Mouse (Mus musculus): ENCODE data around the gene Krt9. TPM values are rescaled to one million over a fixed set of nuclear protein-coding genes. Genes with fewer than 3 reads are reported as not detected.
"Not testable (repeated sequence)": the region's sequence is repeated elsewhere in the genome, so short reads cannot be mapped to it uniquely, and the experiment has no call there.

Krt9 gene
- not detected in 2 replicates for polyA plus RNA-seq (2014; fragmentation: Nextera tagmentation; extraction: Ambion mirVana)

DNA sequence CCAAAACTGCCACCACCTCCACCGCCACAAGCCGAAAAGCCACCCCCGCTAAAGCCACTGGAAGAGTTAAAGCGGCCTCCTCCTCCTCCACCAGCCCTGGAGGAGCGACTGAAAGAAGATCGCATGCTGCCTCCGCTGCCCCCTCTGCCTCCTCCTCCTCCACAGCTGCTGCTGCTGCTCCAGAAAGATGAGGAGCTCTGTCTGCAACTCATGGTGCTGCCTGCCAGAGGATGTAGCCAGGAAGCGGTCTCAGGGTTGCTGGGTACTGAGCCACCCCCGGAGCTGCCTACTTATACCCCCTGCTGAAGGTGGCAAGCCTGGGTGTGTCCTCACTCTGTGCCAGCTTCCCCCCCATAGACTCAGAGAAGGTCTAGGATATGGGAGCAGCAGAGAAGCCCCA lies at the start of gene Krt9:
Krt9 (minus strand) TSS at position 255 of the 400 bp plus-strand sequence.
- Histone ChIP-seq H3K27me3 (ENCODE audit: control insufficient read depth, insufficient read depth, low read length) (no peaks in the 10 kb centered on the region), H3K4me1 (replicated peaks; ENCODE audit: control insufficient read depth, insufficient read depth, low read length) (no peaks in the 10 kb centered on the region), H3K4me3 (ENCODE audit: low read depth, low read length) (no peak within 1 kb of the TSS), H3K36me3 (ENCODE audit: control insufficient read depth, insufficient read depth, low read length) (no peaks in the 10 kb centered on the region), H3K4me2 (replicated peaks; ENCODE audit: low read depth, low read length) (no peak within 1 kb of the TSS), H3K27ac (ENCODE audit: low read depth, low read length) (no peak within 1 kb of the TSS), H3K9me3 (ENCODE audit: control insufficient read depth, low read length) (no peaks in the 10 kb centered on the region), H3K9ac (ENCODE audit: low read depth, low read length) (no peak within 1 kb of the TSS)
- DNase-seq (ENCODE audit: low spot score) (no peak), ATAC-seq (ENCODE audit: low FRiP score) (no peak)
- WGBS, result 66% methylated on average over 9 of the region's 9 CpGs

DNA sequence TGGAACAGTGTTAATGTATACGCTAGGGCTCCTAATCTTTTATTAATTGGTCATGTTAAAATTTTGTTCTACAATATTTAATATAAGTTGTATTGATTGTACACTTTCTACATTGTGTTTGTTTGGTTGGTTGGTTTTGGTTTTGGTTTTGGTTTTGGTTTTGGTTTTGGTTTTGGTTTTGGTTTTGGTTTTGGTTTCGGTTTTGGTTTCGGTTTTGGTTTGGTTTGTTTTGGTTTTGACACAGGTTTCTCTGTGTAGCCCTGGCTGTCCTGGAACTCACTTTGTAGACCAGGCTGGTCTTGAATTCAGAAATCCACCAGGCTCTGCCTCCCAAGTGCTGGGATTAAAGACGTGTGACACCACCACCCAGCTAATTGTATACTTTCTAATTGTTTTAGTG lies 47.2 kb upstream of the Krt9 start:
- WGBS, result 85% methylated on average over 4 of the region's 4 CpGs
- H3K9ac ChIP-seq (ENCODE audit: low read depth, low read length); H3K36me3 ChIP-seq (ENCODE audit: control insufficient read depth, insufficient read depth, low read length); DNase-seq (ENCODE audit: low spot score); H3K27me3 ChIP-seq (ENCODE audit: control insufficient read depth, insufficient read depth, low read length); H3K4me3 ChIP-seq (ENCODE audit: low read depth, low read length); H3K9me3 ChIP-seq (ENCODE audit: control insufficient read depth, low read length); H3K4me1 ChIP-seq (replicated peaks; ENCODE audit: control insufficient read depth, insufficient read depth, low read length); H3K4me2 ChIP-seq (replicated peaks; ENCODE audit: low read depth, low read length); H3K27ac ChIP-seq (ENCODE audit: low read depth, low read length); ATAC-seq (ENCODE audit: low FRiP score): not testable (repeated sequence)

DNA sequence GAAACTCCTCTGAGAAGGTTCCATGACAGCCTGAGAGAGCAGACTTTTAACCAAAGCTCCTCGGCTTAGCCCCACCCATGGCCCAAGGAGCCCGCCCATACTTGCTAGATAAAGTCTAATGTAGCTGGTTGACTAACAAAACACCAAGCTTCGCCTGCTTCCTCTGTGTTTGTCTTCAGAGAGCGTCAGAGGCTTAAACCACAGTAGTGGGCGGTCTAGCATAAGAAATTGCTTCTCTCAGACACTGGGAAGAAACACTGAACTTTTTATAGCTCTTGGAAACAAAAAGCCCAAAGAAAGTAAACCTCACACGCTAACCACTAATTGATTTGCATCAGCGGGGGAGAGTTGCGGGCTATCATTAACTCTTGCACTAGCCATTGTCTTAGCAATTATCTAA lies 28.7 kb upstream of the Krt9 start:
- Histone ChIP-seq H3K27ac (ENCODE audit: low read depth, low read length) (no peak overlapping the region), H3K4me2 (replicated peaks; ENCODE audit: low read depth, low read length) (no peak overlapping the region), H3K36me3 (ENCODE audit: control insufficient read depth, insufficient read depth, low read length) (no peaks in the 10 kb centered on the region), H3K9ac (ENCODE audit: low read depth, low read length) (no peak overlapping the region), H3K4me1 (replicated peaks; ENCODE audit: control insufficient read depth, insufficient read depth, low read length) (no peaks in the 10 kb centered on the region), H3K4me3 (ENCODE audit: low read depth, low read length) (no peak overlapping the region), H3K9me3 (ENCODE audit: control insufficient read depth, low read length) (no peaks in the 10 kb centered on the region), H3K27me3 (ENCODE audit: control insufficient read depth, insufficient read depth, low read length) (no peaks in the 10 kb centered on the region)
- 67% methylated on average over 8 of the region's 8 CpGs for WGBS
- DNase-seq (ENCODE audit: low spot score) (no peak), ATAC-seq (ENCODE audit: low FRiP score) (no peak)

DNA sequence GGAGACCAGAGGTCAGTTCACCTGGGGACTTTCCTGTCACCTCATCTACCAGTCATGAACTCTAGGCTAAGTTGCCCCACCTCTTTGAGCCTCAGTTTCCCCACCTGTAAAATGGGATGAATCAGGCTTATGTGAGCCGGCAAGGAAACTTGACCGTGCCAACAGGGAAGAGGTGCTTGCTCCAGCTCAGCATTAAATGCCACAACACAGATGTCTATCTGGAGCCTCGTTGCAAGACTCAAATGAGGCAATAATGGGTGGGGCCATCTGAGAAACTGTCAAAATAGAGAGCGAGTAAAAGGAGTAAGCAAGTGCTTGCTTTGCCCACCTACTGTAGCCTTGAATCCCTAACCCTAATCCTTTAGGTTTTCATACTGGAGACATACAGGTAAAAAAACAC lies 26.3 kb upstream of the Krt9 start:
- H3K9me3 ChIP-seq (ENCODE audit: control insufficient read depth, low read length), result no peaks in the 10 kb centered on the region
- no peaks in the 10 kb centered on the region for H3K4me1 ChIP-seq (replicated peaks; ENCODE audit: control insufficient read depth, insufficient read depth, low read length)
- DNase-seq (ENCODE audit: low spot score), result no peak
- H3K4me3 ChIP-seq (ENCODE audit: low read depth, low read length), result no peak overlapping the region
- no peaks in the 10 kb centered on the region for H3K36me3 ChIP-seq (ENCODE audit: control insufficient read depth, insufficient read depth, low read length)
- no peak overlapping the region for H3K27ac ChIP-seq (ENCODE audit: low read depth, low read length)
- no peak overlapping the region for H3K9ac ChIP-seq (ENCODE audit: low read depth, low read length)
- WGBS, result 85% methylated on average over 4 of the region's 4 CpGs
- no peak for ATAC-seq (ENCODE audit: low FRiP score)
- H3K27me3 ChIP-seq (ENCODE audit: control insufficient read depth, insufficient read depth, low read length), result no peaks in the 10 kb centered on the region
- H3K4me2 ChIP-seq (replicated peaks; ENCODE audit: low read depth, low read length), result no peak overlapping the region

DNA sequence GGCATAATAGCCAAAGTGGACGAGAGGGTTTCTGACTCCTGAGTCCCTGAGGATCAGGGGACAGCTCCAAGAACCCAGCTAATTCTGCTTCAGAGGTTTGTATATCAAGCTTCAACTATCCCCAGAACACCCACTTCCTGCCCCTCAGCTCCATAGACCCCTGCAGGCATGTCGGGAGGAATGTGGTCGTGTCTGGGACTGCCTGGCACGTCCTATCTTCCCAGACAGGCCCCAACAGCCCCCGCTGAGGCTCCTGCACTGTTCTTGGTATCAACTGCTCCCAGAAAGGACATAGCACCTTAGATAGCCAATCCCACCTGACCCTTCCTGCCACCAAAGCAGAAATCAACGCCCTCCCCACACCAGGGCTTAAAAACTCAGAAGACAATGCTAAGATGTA lies 15.5 kb upstream of the Krt9 start:
- no peak overlapping the region for H3K4me3 ChIP-seq (ENCODE audit: low read depth, low read length)
- H3K9ac ChIP-seq (ENCODE audit: low read depth, low read length), result no peak overlapping the region
- no peak for DNase-seq (ENCODE audit: low spot score)
- H3K4me2 ChIP-seq (replicated peaks; ENCODE audit: low read depth, low read length), result no peak overlapping the region
- ATAC-seq (ENCODE audit: low FRiP score), result no peak
- no peaks in the 10 kb centered on the region for H3K36me3 ChIP-seq (ENCODE audit: control insufficient read depth, insufficient read depth, low read length)
- WGBS, result 66% methylated on average over 6 of the region's 6 CpGs
- no peaks in the 10 kb centered on the region for H3K9me3 ChIP-seq (ENCODE audit: control insufficient read depth, low read length)
- H3K4me1 ChIP-seq (replicated peaks; ENCODE audit: control insufficient read depth, insufficient read depth, low read length), result no peaks in the 10 kb centered on the region
- H3K27me3 ChIP-seq (ENCODE audit: control insufficient read depth, insufficient read depth, low read length), result no peaks in the 10 kb centered on the region
- H3K27ac ChIP-seq (ENCODE audit: low read depth, low read length), result no peak overlapping the region

GRCm38 (mm10) chr11:100207498-100207897 lies 14.5 kb upstream of the Krt9 start, which contains the start of gene Krt14:
Gene Krt14, minus strand, starts transcription at chr11:100207548.
- H3K4me1 ChIP-seq (replicated peaks; ENCODE audit: control insufficient read depth, insufficient read depth, low read length), result no peaks in the 10 kb centered on the region
- ATAC-seq (ENCODE audit: low FRiP score) (no peak), DNase-seq (ENCODE audit: low spot score) (no peak)
- H3K27ac ChIP-seq (ENCODE audit: low read depth, low read length), result no peak within 1 kb of the TSS
- 93% methylated on average over 8 of the region's 8 CpGs for WGBS
- no peaks in the 10 kb centered on the region for H3K36me3 ChIP-seq (ENCODE audit: control insufficient read depth, insufficient read depth, low read length)
- H3K4me3 ChIP-seq (ENCODE audit: low read depth, low read length), result no peak within 1 kb of the TSS
- H3K9me3 ChIP-seq (ENCODE audit: control insufficient read depth, low read length), result no peaks in the 10 kb centered on the region
- H3K4me2 ChIP-seq (replicated peaks; ENCODE audit: low read depth, low read length), result no peak within 1 kb of the TSS
- no peaks in the 10 kb centered on the region for H3K27me3 ChIP-seq (ENCODE audit: control insufficient read depth, insufficient read depth, low read length)
- H3K9ac ChIP-seq (ENCODE audit: low read depth, low read length), result no peak within 1 kb of the TSS

- Histone ChIP-seq H3K4me3 (ENCODE audit: low read depth, low read length) (no peak overlapping the region), H3K36me3 (ENCODE audit: control insufficient read depth, insufficient read depth, low read length) (no peaks in the 10 kb centered on the region), H3K9me3 (ENCODE audit: control insufficient read depth, low read length) (no peaks in the 10 kb centered on the region), H3K27me3 (ENCODE audit: control insufficient read depth, insufficient read depth, low read length) (no peaks in the 10 kb centered on the region), H3K9ac (ENCODE audit: low read depth, low read length) (no peak overlapping the region), H3K4me2 (replicated peaks; ENCODE audit: low read depth, low read length) (no peak overlapping the region), H3K4me1 (replicated peaks; ENCODE audit: control insufficient read depth, insufficient read depth, low read length) (no peaks in the 10 kb centered on the region), H3K27ac (ENCODE audit: low read depth, low read length) (no peak overlapping the region)
- no peak for ATAC-seq (ENCODE audit: low FRiP score)
- peak; percentile 64 for DNase-seq (ENCODE audit: low spot score)
- WGBS, result 27% methylated on average over 6 of the region's 6 CpGs
These were observed 10.4 kb upstream of the Krt9 start for GRCm38 (mm10) chr11:100203448-100203847.

- H3K27me3 ChIP-seq (ENCODE audit: control insufficient read depth, insufficient read depth, low read length), result no peaks in the 10 kb centered on the region
- H3K9me3 ChIP-seq (ENCODE audit: control insufficient read depth, low read length), result no peaks in the 10 kb centered on the region
- no peak overlapping the region for H3K4me3 ChIP-seq (ENCODE audit: low read depth, low read length)
- H3K4me2 ChIP-seq (replicated peaks; ENCODE audit: low read depth, low read length), result no peak overlapping the region
- whole genome bisulfite sequencing, result 86% methylated on average over 4 of the region's 4 CpGs
- H3K27ac ChIP-seq (ENCODE audit: low read depth, low read length), result no peak overlapping the region
- H3K36me3 ChIP-seq (ENCODE audit: control insufficient read depth, insufficient read depth, low read length), result no peaks in the 10 kb centered on the region
- no peak overlapping the region for H3K9ac ChIP-seq (ENCODE audit: low read depth, low read length)
- no peaks in the 10 kb centered on the region for H3K4me1 ChIP-seq (replicated peaks; ENCODE audit: control insufficient read depth, insufficient read depth, low read length)
- DNase-seq (ENCODE audit: low spot score), result no peak
- no peak for ATAC-seq (ENCODE audit: low FRiP score)
These were observed 9.9 kb upstream of the Krt9 start for GRCm38 (mm10) chr11:100202906-100203305.

DNA sequence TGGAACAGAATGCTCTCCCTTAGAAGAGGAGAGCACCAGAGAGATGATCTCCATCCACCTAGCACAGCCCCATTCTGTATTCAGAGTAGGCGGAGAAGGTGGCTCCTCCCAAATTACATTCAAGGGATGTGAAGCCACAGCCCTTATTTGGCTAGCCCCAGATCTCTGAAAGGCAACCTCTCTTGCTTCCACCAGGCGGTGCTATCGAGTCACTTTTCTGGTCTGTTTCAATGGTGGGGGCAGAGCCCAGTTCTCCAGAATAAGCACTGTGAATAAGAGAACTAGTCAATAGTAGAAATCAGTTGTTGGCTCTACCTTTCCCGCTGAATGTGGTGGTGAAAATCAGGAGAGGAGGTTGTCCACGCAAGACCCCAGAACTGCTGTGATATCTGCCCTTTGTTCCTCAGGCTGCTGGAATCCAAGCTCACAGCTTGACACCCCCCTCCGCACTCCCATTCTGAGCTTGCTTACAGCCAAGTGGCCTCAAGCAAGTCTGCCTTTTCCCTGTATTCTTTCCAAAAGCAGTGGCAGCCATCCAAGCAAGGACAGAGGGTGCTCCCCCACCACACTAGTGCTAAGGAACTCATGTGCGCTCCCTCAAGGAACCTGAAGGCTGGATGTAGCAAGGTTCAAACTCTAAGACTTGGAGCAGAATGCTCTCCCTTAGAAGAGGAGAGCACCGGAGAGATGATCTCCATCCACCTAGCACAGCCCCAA lies 7.2 kb upstream of the Krt9 start:
- 46% methylated on average over 8 of the region's 8 CpGs for WGBS
- no peak for ATAC-seq (ENCODE audit: low FRiP score)

More for the DNA sequence above, 7.2 kb upstream of the Krt9 start:
- H3K27ac ChIP-seq (ENCODE audit: low read depth, low read length), result no peak overlapping the region
- H3K4me2 ChIP-seq (replicated peaks; ENCODE audit: low read depth, low read length), result no peak overlapping the region
- H3K27me3 ChIP-seq (ENCODE audit: control insufficient read depth, insufficient read depth, low read length), result no peaks in the 10 kb centered on the region
- no peaks in the 10 kb centered on the region for H3K9me3 ChIP-seq (ENCODE audit: control insufficient read depth, low read length)
- H3K4me1 ChIP-seq (replicated peaks; ENCODE audit: control insufficient read depth, insufficient read depth, low read length), result no peaks in the 10 kb centered on the region
- H3K36me3 ChIP-seq (ENCODE audit: control insufficient read depth, insufficient read depth, low read length), result no peaks in the 10 kb centered on the region
- DNase-seq (ENCODE audit: low spot score), result peak; percentile 19
- H3K9ac ChIP-seq (ENCODE audit: low read depth, low read length), result no peak overlapping the region
- no peak overlapping the region for H3K4me3 ChIP-seq (ENCODE audit: low read depth, low read length)
